Mouse (Mus musculus): ENCODE results near the gene Zswim5.

The Zswim5 gene

DNA sequence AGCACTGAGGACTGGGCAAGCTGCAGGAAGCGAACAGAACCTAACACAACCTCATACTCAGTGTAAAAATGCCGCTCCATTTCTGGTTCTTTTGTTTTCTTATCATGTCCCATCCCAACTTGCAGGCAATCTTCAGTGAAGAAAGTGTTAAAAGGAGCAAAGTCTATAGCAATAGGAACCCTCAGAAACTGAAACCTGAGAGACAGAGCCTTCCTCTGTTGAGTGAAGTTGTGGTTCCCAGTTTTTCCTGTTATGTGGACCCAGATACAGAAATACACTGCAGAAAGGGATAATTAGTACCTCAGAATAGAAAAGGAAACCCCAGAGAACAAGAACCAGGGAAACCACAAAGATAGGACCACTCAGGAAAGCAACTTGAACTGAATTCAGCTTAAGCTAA, 36.1 kb downstream of the Zswim5 start:
- no peak for DNase-seq

DNA sequence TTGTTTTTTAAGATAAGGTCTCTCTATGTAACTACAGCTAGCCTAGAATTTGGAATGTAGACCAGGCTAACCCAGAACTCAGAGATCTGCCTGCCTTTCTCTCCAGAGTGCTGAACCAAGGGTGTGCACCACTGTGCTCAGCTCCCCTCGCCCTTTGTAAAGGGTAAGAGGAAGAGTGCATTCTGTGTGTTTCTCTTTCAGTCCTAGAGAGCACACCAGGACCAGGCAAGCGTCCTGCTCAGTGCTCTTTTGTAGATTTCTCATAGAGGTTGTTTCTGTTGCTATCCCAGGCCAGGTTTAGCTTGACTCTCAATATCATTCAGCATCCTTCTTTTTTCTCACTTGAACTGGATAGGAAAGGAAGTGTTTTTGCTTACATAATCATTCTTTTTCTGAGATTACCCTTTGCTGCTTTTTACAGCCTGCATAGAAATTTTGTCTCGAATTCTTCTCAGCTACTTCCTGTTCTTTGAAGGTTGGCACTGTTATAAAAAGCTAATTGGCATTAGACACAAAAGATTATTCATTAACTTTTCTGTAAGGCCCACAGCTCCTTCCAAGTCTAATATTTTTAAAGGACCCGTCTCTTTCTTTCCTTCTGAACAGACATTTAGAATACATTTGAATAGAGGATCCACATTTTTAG, 51.0 kb downstream of the Zswim5 start:
- DNase-seq: no peak

DNA sequence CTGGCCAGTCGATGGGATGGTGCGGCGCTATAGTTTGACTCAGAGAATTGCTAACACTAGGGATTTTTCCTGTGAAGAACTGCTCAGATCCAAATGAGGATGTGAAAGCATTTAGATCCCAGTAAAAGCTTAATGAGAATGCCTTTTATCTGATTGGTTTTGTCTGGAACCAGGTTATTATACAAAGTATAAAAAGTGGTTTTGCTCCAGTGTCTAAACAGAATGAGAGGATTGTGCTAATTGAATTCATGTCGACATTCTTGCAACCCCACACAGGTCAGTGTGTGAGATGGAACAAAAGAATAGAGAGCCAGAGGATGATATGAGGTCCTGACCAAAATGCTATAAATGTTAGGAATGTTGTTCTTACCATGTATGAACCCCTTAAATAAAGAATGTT, 62.4 kb downstream of the Zswim5 start:
- DNase-seq: no peak

DNA sequence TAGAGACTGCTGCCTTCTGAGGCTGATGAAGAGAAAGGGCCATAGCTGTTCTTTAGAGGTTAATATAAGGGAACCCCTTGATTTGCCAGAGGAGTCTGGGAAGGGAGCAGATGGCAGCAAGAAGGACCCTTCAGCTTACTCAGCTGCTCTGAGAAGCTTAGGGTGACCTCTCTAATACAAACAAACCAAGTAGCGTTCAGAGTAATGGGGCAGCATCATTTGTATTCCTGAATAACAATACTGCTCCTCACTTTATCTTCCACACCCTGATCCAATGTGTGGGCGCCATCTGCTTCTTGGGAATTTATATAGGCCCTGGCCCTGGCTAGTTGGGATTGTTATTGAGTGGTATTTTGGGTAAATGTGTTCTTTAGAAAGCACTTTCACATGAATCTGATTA, 65.5 kb downstream of the Zswim5 start:
- no peak for DNase-seq

DNA sequence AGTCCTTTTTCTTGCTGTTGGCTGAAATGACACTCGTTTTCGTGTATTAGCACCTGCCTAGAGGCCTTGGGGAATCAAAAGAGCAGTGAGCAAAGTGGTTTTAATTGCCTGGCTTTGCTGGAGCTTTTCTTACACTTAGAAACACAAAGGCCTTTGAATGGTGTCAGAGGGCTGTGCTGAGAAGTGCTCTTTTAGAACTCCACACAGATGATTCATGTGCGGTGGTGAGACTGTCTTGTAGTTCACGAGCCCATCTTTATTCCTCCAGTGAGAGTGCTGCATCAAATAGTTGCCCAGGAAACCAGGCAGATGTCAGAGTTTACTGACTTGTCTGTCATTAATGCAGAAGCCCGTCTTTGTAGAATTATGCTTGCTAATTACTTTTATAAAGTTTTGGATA, 66.9 kb downstream of the Zswim5 start:
- DNase-seq: no peak

DNA sequence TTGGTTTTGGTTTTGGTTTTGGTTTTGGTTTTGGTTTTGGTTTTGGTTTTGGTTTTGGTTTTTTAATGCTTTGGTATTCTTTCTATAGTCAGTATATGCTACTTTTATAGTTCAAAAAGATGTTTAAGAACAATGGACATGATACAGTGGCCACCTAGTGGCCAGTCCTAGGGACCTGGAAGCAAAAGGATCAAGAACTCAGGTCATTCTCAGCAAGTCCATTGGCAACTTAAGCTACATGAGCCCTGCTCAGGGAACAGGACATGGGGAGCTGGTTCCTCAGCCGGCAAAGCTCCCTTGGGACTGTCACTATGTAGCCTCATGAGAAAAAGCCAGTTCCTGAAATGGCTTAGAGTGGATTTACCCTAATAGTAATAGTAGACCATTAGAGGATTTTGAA, 74.5 kb downstream of the Zswim5 start:
- no peak for DNase-seq

DNA sequence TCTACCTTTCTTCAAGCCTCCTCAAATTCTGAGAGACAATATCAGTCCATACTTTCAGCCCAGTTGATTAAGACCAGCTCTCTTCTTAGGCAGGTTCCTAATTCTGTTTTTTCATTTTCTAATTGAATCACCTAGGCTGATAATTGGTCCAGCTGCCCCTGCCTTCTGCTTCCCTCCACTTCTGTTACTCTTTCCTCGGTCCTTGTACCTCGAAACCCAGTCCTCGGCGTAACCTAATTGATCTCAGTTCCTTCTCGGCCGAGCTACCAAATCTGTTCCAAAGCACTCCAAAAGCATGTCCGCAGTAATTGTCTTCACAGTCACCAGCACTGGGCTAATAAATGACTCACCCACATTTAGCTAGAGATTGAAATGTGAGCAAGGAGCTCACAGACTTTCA, 77.8 kb downstream of the Zswim5 start:
- no peak for DNase-seq

DNA sequence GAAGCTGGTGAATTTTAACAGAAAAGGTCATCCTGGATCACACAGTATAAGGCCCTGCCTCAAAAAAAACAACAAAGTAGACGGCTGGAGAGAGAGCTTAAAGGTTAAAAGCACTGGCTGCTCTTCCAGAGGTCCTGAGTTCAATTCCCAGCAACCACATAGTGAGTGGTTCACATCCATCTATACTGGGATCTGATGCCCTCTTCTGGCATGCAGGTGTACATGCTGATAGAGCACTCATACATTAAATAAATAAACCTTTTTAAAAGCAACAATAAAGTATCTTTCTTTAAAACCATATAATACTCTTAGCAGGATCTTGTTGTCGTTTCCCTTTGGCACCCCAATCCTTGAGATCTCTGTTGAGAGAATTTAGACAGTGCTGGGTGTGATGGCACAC, 99.3 kb downstream of the Zswim5 start:
- DNase-seq: no peak

DNA sequence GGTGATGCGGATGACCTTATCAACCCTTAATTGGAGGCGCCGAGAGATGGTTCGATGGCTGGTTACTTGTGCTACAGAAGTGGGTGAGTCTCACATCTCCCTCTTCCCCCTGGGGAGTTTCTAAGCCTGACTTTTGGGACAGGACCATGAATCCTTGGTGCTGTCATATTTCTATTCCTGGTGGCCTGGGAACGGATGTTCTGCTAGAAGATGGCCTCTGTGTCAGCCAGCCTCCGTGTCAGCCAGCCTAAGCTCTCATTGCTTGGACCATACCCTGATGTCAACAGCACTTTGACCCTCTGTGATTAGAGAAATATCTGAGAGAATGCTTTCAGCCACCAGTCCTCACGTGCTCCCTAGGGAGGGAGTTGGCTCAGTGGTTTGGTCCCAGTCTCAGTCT, 108.5 kb downstream of the Zswim5 start:
- DNase-seq: no peak

DNA sequence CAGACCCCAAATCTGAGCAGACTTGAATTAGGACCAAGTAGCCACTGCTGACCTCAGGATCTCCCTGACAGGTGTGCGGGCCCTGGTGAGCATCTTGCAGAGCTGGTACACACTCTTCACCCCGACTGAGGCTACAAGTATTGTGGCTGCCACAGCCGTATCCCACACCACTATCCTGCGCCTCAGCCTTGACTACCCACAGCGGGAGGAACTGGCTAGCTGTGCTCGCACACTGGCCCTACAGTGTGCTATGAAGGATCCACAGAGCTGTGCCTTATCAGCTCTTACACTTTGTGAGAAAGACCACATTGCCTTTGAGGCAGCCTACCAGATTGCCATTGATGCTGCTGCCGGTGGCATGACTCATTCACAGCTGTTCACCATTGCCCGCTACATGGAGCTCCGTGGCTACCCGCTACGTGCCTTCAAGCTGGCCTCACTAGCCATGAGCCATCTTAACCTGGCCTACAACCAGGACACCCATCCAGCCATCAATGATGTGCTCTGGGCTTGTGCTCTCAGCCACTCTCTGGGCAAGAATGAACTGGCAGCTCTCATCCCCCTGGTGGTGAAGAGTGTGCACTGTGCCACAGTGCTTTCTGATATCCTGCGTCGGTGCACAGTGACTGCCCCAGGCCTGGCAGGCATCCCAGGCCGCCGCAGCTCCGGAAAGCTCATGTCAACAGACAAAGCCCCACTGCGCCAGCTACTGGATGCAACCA, 109.4 kb downstream of the Zswim5 start:
- peak; percentile 18 to 38 for DNase-seq

DNA sequence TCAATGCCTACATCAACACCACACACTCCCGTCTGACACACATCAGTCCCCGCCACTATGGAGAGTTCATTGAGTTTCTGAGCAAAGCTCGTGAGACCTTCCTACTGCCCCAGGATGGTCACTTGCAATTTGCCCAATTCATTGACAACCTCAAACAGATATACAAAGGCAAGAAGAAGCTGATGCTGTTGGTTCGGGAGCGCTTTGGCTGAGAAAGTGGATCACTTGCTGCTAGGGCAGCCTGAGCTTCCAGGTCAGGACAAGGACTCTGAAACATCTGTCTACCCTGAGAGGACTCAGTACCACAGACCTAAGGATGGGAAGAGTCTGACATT, 109.9 kb downstream of the Zswim5 start:
- no peak for DNase-seq

DNA sequence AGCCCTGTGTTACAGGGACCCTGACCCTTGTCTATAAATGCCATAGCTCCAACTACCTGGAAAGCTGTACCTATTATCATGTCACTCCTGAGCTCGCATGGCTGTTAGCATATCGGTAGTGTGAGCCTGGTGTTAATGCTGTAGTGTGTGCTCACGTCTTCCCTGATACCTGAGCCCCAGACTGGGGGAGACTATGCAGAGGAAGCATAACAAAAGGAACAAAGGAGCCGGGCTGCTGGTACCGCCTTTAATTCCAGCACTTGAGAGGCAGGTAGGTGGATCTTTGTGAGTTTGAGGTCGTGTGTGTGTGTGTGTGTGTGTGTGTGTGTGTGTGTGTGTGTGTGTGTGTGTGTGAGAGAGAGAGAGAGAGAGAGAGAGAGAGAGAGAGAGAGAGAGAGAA, 112.6 kb downstream of the Zswim5 start:
- no peak for DNase-seq

DNA sequence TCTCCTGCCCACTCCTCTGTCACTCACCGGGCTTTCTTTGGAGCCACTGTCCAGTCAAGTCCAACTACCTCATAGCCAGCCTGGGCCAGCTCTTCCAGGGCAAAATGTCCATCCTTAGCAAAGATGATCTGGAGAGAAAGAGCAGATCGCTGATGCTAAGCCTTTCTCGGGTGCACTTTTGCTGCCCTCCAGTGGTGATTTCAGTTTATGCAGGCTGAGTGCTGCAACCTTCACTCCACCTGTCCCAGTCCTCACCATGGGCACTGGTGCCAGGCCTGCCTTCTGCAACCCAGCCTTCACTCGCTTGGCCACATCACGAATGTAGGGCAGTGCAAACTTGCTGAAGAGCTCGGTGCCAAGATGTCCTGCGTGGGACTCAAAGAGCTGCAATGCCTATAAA, 114.2 kb downstream of the Zswim5 start:
- DNase-seq: peak; percentile 59 to 82

DNA sequence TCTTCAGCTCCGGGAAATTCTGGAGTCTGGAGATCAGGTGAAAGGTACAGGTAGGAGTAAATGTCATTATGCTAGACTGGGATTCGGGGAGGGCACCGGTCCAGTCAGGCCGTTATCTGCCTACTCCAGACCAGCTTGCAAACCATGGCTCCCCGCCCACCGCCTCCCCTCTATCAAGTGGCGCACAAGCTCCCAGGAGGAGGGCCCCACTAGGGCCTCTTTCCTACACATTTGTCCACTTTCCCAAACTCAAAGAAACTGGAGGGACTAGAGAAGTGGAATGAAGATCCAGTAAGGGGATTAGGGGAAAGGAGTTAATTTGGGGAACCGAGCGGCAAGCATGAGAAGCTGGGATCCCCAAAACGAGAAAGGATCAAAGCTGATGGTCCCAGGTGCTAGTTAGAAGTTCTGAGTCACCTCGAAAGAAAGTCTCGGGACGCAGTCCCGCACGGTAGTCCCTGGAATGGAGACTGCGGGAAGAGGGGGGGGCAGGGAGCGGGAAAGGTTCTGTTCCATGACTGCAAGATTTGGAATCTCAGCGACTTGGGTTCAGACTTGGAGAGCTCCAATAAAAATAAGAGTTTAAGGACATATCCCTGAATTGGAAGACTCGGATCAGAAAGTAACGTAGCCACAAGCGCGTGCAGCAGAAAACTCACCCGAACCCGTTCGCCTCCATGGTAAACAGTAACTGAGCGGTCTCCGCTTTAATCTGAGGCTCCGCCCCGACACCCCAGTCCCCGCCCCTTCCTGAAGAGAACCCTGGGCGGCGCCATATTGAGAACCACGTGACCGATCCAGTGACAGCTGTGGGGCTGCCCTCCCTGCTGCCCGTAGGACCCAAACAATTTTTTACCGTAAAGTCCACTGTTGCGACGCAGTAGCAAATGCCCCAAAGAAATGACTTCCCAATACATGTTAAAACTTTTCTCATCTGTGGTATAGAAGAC, 116.8 kb downstream of the Zswim5 start, which contains the start of gene Urod:
Gene Urod, minus strand, starts transcription at position 742 of the 950 bp plus-strand sequence.
- peak; percentile 93 to 94 for DNase-seq

DNA sequence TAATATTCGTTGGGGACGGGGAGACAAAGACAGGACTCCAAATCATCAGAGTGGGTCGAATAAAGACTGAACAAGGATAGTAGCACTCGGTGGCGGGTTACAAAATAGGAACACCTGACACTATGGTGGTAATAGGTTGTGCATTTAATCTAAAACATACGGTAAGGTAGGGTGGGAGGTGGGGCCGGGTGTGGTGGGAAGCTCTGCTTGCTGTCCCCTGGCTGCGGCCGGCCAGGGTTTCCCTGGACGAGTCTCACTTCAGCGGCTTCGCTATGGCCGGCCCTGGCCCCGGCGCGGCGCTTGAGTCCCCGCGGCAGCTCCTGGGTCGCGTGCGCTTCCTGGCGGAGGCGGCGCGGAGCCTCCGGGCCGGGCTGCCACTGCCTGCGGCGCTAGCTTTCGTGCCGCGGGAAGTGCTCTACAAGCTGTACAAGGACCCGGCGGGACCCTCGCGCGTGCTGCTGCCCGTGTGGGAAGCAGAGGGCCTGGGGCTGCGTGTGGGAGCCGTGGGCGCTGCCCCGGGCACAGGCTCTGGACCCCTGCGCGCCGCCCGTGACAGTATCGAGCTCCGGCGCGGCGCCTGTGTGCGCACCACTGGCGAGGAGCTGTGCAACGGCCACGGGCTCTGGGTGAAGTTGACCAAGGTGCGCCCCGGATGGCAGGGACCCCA, 118.1 kb downstream of the Zswim5 start, which contains the start of gene Hectd3:
Gene Hectd3, plus strand, starts transcription at position 187 of the 667 bp plus-strand sequence.
- peak; percentile 27 to 58 for DNase-seq

DNA sequence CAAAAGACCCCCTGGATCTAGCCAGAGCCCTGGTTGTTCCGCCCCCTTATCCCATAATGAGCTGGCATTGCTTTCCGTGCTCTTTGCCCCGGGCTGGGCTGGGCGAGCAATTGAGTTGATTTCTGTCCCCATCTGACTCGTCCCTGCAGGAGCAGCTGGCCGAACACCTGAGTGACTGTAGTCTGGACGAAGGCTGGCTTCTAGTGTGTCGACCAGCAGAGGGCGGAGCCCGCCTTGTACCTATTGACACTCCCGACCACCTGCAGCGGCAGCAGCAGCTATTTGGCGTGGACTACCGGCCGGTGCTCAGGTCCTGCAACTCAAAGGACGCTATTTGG, 118.6 kb downstream of the Zswim5 start:
- peak; percentile 34 to 50 for DNase-seq

DNA sequence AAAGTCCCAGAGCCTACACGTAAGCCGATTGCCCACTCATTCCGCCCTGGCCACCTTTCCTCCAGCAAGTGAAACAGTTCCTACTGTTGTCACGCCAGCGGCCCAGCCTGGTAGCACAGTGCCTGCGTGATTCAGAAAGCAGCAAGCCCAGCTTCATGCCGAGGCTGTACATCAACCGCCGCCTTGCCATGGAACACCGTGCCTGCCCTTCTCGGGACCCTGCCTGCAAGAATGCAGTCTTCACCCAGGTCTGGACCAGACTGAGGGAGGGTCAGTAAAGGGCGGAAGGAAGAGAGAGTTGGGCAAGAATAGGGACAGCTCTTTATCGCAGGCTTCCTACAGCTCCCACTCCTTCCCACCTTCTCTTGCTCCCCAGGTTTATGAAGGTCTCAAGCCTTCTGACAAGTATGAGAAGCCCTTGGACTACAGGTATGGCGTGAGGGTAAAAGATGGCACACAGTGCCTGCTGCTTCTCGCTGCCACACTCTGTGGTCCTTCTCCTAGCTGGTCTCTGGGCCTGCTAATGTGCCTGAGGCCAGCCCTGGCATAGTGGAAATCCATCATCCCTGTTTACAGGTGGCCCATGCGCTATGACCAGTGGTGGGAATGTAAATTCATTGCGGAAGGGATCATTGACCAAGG, 122.5 kb downstream of the Zswim5 start:
- DNase-seq: no peak

DNA sequence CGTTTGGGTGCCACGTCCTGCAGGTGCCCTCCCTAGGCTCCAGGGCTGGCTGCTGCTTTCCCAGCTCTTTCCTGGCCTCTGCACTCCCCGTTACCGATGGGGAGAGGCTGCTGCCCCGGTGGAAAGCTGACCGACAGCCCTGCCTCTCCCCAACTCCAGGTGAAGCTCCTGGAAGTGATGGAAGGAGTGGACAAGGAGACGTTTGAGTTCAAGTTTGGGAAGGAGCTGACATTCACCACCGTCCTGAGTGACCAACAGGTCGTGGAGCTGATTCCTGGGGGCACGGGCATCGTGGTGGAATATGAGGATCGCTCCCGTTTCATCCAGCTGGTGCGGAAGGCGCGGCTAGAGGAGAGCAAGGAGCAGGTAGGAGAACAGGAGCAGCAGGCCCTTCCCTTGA, 124.8 kb downstream of the Zswim5 start:
- no peak for DNase-seq

DNA sequence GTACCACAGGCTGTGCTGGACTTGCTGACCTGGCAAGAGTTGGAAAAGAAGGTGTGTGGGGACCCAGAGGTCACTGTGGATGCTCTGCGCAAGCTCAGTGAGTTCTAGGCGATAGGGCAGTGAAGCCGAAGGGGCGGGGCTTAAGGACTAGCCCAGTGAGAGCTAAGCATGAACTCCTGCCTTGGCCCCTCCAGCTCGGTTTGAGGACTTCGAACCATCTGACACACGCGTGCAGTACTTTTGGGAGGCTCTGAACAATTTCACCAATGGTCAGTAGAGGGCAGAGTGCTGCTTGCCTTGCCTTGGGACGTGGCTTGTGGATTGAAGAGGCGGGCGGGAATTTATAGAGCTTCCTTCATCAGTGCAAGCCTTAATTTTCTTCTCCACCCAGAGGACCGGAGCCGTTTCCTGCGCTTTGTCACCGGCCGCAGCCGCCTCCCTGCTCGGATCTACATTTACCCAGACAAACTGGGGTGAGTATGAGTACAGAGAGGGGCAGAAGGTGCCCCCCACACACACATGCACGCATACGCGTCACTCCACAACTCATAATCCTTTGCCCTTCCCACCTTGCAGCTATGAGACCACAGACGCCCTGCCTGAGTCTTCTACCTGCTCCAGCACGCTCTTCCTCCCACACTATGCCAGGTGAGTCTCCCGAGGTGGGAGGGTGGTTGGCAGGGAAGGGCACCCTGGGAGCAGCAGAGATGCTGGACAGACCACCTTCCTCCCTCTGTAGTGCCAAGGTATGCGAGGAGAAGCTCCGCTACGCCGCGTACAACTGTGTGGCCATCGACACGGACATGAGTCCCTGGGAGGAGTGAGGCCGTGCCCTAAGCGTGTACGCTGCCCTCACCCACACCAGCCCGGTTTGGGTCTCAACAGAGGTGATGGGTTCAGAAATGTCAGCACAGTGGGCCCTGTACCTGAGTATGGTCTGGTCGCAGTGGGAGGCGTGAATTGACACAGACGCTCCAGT, 125.7 kb downstream of the Zswim5 start:
- peak in 1 of 2 experiments; percentile 49 for DNase-seq

DNA sequence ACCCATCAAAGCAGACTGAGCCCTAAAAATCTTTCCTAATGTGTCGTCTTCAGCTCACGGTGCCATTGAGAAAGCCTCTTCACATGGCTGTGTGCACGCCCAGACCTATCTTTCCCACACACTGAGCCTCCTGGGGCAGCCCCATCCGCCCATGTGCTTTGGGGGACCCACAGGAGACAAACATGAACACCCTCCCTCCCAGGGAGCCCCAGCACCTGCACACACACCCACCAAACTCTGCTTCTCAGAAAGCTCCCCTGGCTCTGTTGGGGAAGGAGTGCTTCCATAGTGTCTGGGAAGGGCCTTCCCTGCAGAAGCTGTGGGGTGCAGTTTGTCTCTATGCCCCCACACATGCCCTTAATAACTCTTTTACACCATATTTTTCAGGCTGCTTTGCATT, 127.5 kb downstream of the Zswim5 start:
- DNase-seq: peak in 1 of 2 experiments; percentile 36

All from spleen, adult 18-20 months (tissue).